ENCODE assay signal across 8 mouse cellular contexts in genomic region chr1:39901063-39901811, GRCm38 (mm10). TPM values are rescaled to one million over a fixed set of nuclear protein-coding genes. Genes with fewer than 3 reads are reported as not detected.
DNase-seq lines count a peak whose midpoint lies in the region; ATAC-seq and TF ChIP-seq lines count a peak whose summit lies in the region.

No protein-coding gene starts in this region.

- H3K9me3 ChIP-seq in hindbrain, embryonic 13.5 days = no peaks in the 10 kb centered on the region
- H3K9me3 ChIP-seq in limb, embryonic 12.5 days = no peaks in the 10 kb centered on the region
- no peaks in the 10 kb centered on the region for H3K9me3 ChIP-seq in midbrain, embryonic 16.5 days (replicated peaks; ENCODE audit: control insufficient read depth, low read length, poor library complexity, severe bottlenecking)

- H3K4me3 ChIP-seq in left cerebral cortex, adult 2 months = peak overlapping the region; percentile 69
- H3K4me3 ChIP-seq in cerebellum, adult 2 months (replicated peaks; ENCODE audit: insufficient read depth, low read depth, low read length) = peak overlapping the region; percentile 86
- H3K4me3 ChIP-seq in hindbrain, embryonic 13.5 days = peak overlapping the region; percentile 98
- H3K4me3 ChIP-seq in limb, embryonic 12.5 days (replicated peaks) = peak overlapping the region; percentile 93
- peak overlapping the region; percentile 91 for H3K4me3 ChIP-seq in midbrain, embryonic 16.5 days (ENCODE audit: low read depth, low read length)
- H3K4me3 ChIP-seq in testis, adult 2 months (ENCODE audit: control insufficient read depth, low read depth, low read length) = peak overlapping the region; percentile 92

- H3K27ac ChIP-seq in left cerebral cortex, adult 2 months = peak overlapping the region; percentile 93
- H3K27ac ChIP-seq in cerebellum, adult 2 months (ENCODE audit: insufficient read depth, low read length) = peak overlapping the region; percentile 98
- H3K27ac ChIP-seq in hindbrain, embryonic 13.5 days = peak overlapping the region; percentile 100
- peak overlapping the region; percentile 98 for H3K27ac ChIP-seq in limb, embryonic 12.5 days
- peak overlapping the region; percentile 100 for H3K27ac ChIP-seq in midbrain, embryonic 16.5 days (ENCODE audit: low read length)
- peak overlapping the region; percentile 85 for H3K27ac ChIP-seq in testis, adult 2 months (ENCODE audit: control insufficient read depth, insufficient read depth, low read depth, low read length)

- ATAC-seq in hindbrain, embryonic 13.5 days (ENCODE audit: low FRiP score) = peak; percentile 23
- peak; percentile 38; the same call in 1 of the 2 replicates for ATAC-seq in limb, embryonic 12.5 days (ENCODE audit: insufficient number of reproducible peaks, insufficient read depth, low FRiP score, low TSS enrichment, low read depth)
- peak; percentile 19 for ATAC-seq in midbrain, embryonic 16.5 days

- intact Hi-C loops in left cerebral cortex, adult 2 months (cut with DNase I) = loop anchor here (2.0 to 5.0 kb wide), 3 partner anchors 36 to 138 kb away; no protein-coding TSS in a partner anchor

- H3K4me1 ChIP-seq in cerebellum, adult 2 months (ENCODE audit: control insufficient read depth, insufficient read depth, low read length) = peaks cover 16% of the 10 kb centered on the region
- peaks cover 50% of the 10 kb centered on the region for H3K4me1 ChIP-seq in hindbrain, embryonic 13.5 days (replicated peaks)
- H3K4me1 ChIP-seq in limb, embryonic 12.5 days (replicated peaks) = peaks cover 44% of the 10 kb centered on the region
- peaks cover 42% of the 10 kb centered on the region for H3K4me1 ChIP-seq in midbrain, embryonic 16.5 days (ENCODE audit: control insufficient read depth, insufficient read depth, low read length)
- H3K4me1 ChIP-seq in testis, adult 2 months (ENCODE audit: control insufficient read depth, insufficient read depth, low read length) = peaks cover 15% of the 10 kb centered on the region

- peak overlapping the region; percentile 96 for H3K4me2 ChIP-seq in hindbrain, embryonic 13.5 days
- H3K4me2 ChIP-seq in limb, embryonic 12.5 days = peak overlapping the region; percentile 88
- H3K4me2 ChIP-seq in midbrain, embryonic 16.5 days (ENCODE audit: low read length) = peak overlapping the region; percentile 85

- TF ChIP-seq CTCF in left cerebral cortex, adult 2 months (IDR thresholded peaks at IDR 0.05) = no peak
- TF ChIP-seq CTCF in cerebellum, adult 2 months (IDR thresholded peaks at IDR 0.05; ENCODE audit: borderline replicate concordance, insufficient read depth, low read depth, low read length) = no peak
- TF ChIP-seq CTCF in testis, adult 2 months (IDR thresholded peaks at IDR 0.05; ENCODE audit: control insufficient read depth, insufficient read depth, insufficient replicate concordance, low read depth, low read length) = no peak

- TF ChIP-seq POLR2A in cerebellum, adult 2 months (IDR thresholded peaks at IDR 0.05; ENCODE audit: borderline replicate concordance, insufficient read depth, low read length) = no peak
- no peak for TF ChIP-seq POLR2A in testis, adult 2 months (IDR thresholded peaks at IDR 0.05; ENCODE audit: control insufficient read depth, low read depth, low read length)

- under 1% methylated on average over 72 of the region's 75 CpGs for whole genome bisulfite sequencing in cerebellum, adult 2 months
- WGBS in hindbrain, embryonic 13.5 days = under 1% methylated on average over 60 of the region's 75 CpGs
- under 1% methylated on average over 68 of the region's 75 CpGs for WGBS in limb, embryonic 12.5 days
- WGBS in midbrain, embryonic 16.5 days = under 1% methylated on average over 59 of the region's 75 CpGs

- peak overlapping the region; percentile 100 for H3K9ac ChIP-seq in hindbrain, embryonic 13.5 days
- H3K9ac ChIP-seq in limb, embryonic 12.5 days (replicated peaks) = peak overlapping the region; percentile 100
- H3K9ac ChIP-seq in midbrain, embryonic 16.5 days (ENCODE audit: low read depth, low read length) = peak overlapping the region; percentile 100

- peak; percentile 44 to 56 for DNase-seq in left cerebral cortex, adult 2 months (ENCODE audit: extremely low spot score in 1 of 2, low spot score in 2 of 2)
- DNase-seq in left cerebral cortex, adult 11 months (ENCODE audit: low spot score) = no peak
- DNase-seq in cerebellum, adult 2 months = peak; percentile 64 to 80
- DNase-seq in forelimb bud, embryonic 11.5 days (ENCODE audit: low read depth, low spot score) = peak; percentile 35

- H3K27me3 ChIP-seq in cerebellum, adult 2 months (ENCODE audit: control insufficient read depth, insufficient read depth, low read length) = no peaks in the 10 kb centered on the region
- no peaks in the 10 kb centered on the region for H3K27me3 ChIP-seq in hindbrain, embryonic 13.5 days
- no peaks in the 10 kb centered on the region for H3K27me3 ChIP-seq in limb, embryonic 12.5 days
- no peaks in the 10 kb centered on the region for H3K27me3 ChIP-seq in midbrain, embryonic 16.5 days (ENCODE audit: control insufficient read depth, insufficient read depth, low read depth, low read length)
- peaks cover 9% of the 10 kb centered on the region; the same call in 1 of the 2 replicates for H3K27me3 ChIP-seq in testis, adult 2 months (ENCODE audit: control insufficient read depth, insufficient read depth, low read length)

- H3K36me3 ChIP-seq in hindbrain, embryonic 13.5 days = peaks cover 13% of the 10 kb centered on the region
- H3K36me3 ChIP-seq in limb, embryonic 12.5 days = peaks cover 16% of the 10 kb centered on the region; the same call in 1 of the 2 replicates
- no peaks in the 10 kb centered on the region for H3K36me3 ChIP-seq in midbrain, embryonic 16.5 days (ENCODE audit: control insufficient read depth, insufficient read depth, low read length)
- no peaks in the 10 kb centered on the region for H3K36me3 ChIP-seq in testis, adult 2 months (ENCODE audit: control insufficient read depth, insufficient read depth, low read length)

RNA-seq across cellular contexts. Expression of gene Map4k4, which starts 0.5 kb away (rescaled TPM):
- 100 to 1,000 TPM in 1 of 2 experiments, 10 to 100 TPM in 1; 98.8 to 114 TPM for total RNA-seq in left cerebral cortex, adult 2 months (2021)
- 166 and 168 TPM in 2 replicates for polyA plus RNA-seq in cerebellum, adult 2 months (2012; rRNA removed)
- polyA plus RNA-seq in hindbrain, embryonic 13.5 days (2015; fragmentation: Nextera tagmentation; extraction: Ambion mirVana) = 47.3 and 52.6 TPM in 2 replicates
- polyA plus RNA-seq in limb, embryonic 12.5 days (2016; fragmentation: Nextera tagmentation; extraction: Ambion mirVana) = 62.1 and 62.6 TPM in 2 replicates
- 31.4 and 38.4 TPM in 2 replicates for polyA plus RNA-seq in midbrain, embryonic 16.5 days (2015; fragmentation: Nextera tagmentation; extraction: Ambion mirVana)
- 18.5 and 25.6 TPM in 2 replicates for polyA plus RNA-seq in testis, adult 2 months (2012; rRNA removed)
